Comparison of ENCODE assay signal across 8 mouse cellular contexts in genomic region chr19:21037448-21038077, GRCm38 (mm10).
DNase-seq lines count a peak whose midpoint lies in the region; TF ChIP-seq lines count a peak whose summit lies in the region.
"Had no signal": no experiment of that assay in that cellular context is flagged by ENCODE, and none has a peak within 500 bp of the region (broad histone marks: within the 10 kb centered on the region; RNA-seq: fewer than 3 reads in every experiment).

No protein-coding gene starts in this region.

- H3K4me3 ChIP-seq in thymus, adult 2 months (ENCODE audit: control insufficient read depth, insufficient read depth, low read length), result no peak overlapping the region
- no peak overlapping the region for H3K4me3 ChIP-seq in forebrain, embryonic 10.5 days
- H3K4me3 ChIP-seq: heart, embryonic 15.5 days had no signal

- no peaks in the 10 kb centered on the region for H3K9me3 ChIP-seq in forebrain, embryonic 10.5 days
- H3K9me3 ChIP-seq: heart, embryonic 15.5 days had no signal

- WGBS in thymus, adult 2 months, result 36% methylated on average over 10 of the region's 10 CpGs
- WGBS in forebrain, embryonic 10.5 days, result 55% methylated on average over 10 of the region's 10 CpGs

- H3K27ac ChIP-seq in thymus, adult 2 months (ENCODE audit: control insufficient read depth, insufficient read depth, low read length), result no peak overlapping the region
- H3K27ac ChIP-seq in forebrain, embryonic 10.5 days, result no peak overlapping the region

- no peak for TF ChIP-seq CTCF in thymus, adult 2 months (IDR thresholded peaks at IDR 0.05; ENCODE audit: borderline replicate concordance, control insufficient read depth, extremely low read depth, insufficient read depth, low read length, poor library complexity)

- peaks cover 8% of the 10 kb centered on the region for H3K4me1 ChIP-seq in thymus, adult 2 months (replicated peaks; ENCODE audit: control insufficient read depth, insufficient read depth, low read length)
- peaks cover 18% of the 10 kb centered on the region for H3K4me1 ChIP-seq in forebrain, embryonic 10.5 days

- DNase-seq in thymus, adult 2 months, result peak; percentile 35
- no peak for DNase-seq in thymus, postnatal 36 days
- DNase-seq in adrenal gland, postnatal 25 days, result peak; percentile 36
- DNase-seq in forebrain, embryonic 10.5 days (ENCODE audit: extremely low spot score, low spot score), result peak; percentile 43
- DNase-seq in kidney, adult 11 months, result peak; percentile 17
- peak; percentile 71 for DNase-seq in lung, postnatal 36 days
- DNase-seq in splenic B cell, adult 2 months (ENCODE audit: low read depth, low spot score), result peak; percentile 73

- no peaks in the 10 kb centered on the region for H3K36me3 ChIP-seq in thymus, adult 2 months (ENCODE audit: control insufficient read depth, insufficient read depth, low read length)
- no peaks in the 10 kb centered on the region for H3K36me3 ChIP-seq in forebrain, embryonic 10.5 days (replicated peaks)
- no peaks in the 10 kb centered on the region for H3K36me3 ChIP-seq in splenic B cell, adult 2 months (ENCODE audit: control insufficient read depth, insufficient read depth, low read length, poor library complexity, severe bottlenecking)
- H3K36me3 ChIP-seq: heart, embryonic 15.5 days had no signal

- no peak for TF ChIP-seq POLR2A in thymus, adult 2 months (IDR thresholded peaks at IDR 0.05; ENCODE audit: control insufficient read depth, extremely low read depth, insufficient read depth, low read length, poor library complexity)

- H3K27me3 ChIP-seq in thymus, adult 2 months (ENCODE audit: control insufficient read depth, insufficient read depth, low read length), result no peaks in the 10 kb centered on the region
- no peaks in the 10 kb centered on the region for H3K27me3 ChIP-seq in forebrain, embryonic 10.5 days (ENCODE audit: poor library complexity, severe bottlenecking)
- no peaks in the 10 kb centered on the region for H3K27me3 ChIP-seq in splenic B cell, adult 2 months (ENCODE audit: control insufficient read depth, insufficient read depth, low read length, poor library complexity, severe bottlenecking)
- H3K27me3 ChIP-seq: heart, embryonic 15.5 days had no signal

Comparison
In these comparisons a context has a peak if more than half of its experiments do, and no peak if none do; other contexts are left out.
1. DNase-seq: peak in thymus, adult 2 months (single experiment), adrenal gland, postnatal 25 days (single experiment), forebrain, embryonic 10.5 days (single experiment), kidney, adult 11 months (single experiment), lung, postnatal 36 days (single experiment) and splenic B cell, adult 2 months (single experiment); none in thymus, postnatal 36 days (0 of 2).